Mouse (Mus musculus) lung, postnatal 14 days (tissue): ENCODE measurements around the gene Tnn.

Source experiments
- DNase-seq: peaks from one replicate; pipeline ENCODE4 v3.0.0; 2021

The Tnn gene

GRCm38 (mm10) chr1:160080800-160081436 lies 72.5 kb downstream of the Tnn start:
- peak; percentile 92 for DNase-seq

DNA sequence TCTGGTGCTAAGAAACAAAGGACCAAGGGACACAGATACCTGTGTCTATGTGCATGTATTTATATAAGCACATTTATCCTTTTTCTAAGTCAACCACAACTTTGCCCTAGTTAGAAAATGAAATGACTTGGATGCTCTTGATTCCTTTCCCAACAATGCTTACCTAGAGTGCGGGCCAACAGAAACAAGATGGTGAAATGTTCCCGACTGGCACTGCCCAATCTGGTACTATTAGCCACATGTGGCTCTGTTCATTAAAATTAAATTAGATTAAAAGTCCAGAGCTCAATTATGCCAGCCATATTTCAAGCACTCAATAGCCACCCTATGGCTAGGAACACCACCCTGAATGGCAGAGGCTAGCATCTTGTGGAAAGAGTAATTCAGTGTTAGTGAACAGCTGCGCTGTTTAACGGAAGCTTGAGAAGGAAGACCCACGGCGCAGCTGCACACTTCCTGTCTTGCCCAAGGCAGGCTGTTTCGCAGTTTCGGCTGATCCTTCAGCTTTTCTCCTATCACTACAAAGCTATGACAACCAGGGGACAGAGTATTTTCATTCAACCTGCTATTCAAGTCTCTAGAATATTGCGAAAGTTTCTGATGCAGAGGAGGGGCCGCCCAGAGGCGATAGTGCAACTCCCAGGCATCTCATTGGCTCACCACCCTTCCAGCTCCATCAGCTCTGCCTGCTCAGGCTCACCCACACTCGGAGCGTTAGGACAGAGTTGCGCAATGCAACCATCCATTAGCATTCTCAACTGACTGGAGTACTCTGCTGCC lies 74.3 kb downstream of the Tnn start:
- DNase-seq, result peak; percentile 79

DNA sequence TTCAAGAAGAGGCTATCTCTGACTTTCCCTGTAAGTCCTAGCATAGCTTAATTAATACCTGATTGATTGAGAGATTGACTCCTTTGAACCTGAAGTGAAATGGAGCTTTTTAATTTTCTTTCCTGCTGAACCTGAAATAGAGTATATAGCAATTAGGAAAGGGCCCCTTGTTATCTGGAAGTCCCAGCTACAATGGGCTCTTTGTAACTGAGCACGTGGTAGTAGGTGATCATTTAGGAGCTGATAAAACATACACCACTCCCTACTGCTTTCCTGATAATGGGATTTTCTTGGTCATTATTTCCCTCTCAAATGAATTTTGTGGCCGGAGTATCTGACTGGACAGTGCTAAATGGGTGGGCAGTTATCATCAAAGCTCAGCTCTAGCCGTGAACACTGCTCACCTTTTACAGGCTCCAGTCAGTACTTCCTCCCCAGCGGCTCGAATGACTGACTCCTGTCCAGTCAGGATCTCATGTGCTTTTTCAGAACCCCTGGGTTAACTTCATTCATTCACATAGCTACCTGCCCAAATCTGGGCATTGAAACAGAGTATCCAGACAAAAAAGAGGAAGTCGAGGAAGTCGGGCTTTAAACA lies 88.7 kb downstream of the Tnn start:
- no peak for DNase-seq

DNA sequence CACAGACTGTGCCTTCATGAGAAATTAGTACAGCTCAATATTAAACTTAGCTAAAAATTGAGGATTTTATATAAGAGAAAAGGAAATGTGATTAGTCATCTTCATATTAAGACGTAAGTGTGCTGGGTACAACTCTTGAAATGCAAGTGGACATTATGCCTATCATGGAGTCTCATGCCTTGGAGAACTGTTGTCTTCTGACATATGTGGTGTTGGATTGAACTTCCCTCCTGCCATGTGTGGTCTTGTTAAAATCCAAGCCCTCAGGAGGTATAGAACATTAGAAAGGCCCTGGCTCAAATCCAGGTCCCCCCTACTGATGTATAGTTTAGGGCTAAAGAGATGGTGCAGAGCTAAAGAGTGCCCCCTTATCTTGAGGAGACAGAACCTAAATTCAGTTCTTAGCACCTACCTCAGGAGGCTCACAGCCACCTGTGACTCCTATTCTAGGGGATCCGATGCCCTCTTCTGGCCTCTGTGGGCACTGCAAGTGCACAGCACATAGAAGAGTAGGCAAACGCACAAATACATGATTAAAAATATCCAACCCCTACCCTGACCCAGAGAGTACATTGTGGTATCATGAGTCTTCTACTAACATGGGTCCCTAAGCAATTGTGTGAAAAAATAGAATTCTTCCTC lies 91.5 kb downstream of the Tnn start:
- DNase-seq, result peak; percentile 68

- no peak for DNase-seq
These were observed 92.1 kb downstream of the Tnn start for GRCm38 (mm10) chr1:160061321-160061720.

GRCm38 (mm10) chr1:160060542-160060941 lies 92.8 kb downstream of the Tnn start:
- DNase-seq, result peak; percentile 23

DNA sequence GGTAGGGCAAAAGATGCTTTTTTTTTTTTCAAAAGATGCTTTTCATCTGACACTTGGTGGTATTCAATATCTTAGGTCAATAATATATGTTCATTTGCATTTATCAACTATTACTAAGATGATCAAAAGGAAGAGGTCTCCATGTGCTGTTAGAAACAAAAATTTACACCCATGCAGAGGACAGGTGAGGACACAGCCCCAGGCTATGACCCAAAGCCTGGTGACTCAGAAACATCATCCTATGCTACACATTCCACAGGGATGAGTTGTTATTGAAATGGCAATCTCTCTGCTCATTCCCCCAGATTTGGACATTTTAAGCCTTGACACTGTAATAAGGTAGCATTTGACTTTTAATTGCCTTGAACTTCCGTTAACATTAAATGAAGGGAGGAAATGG lies 93.5 kb downstream of the Tnn start:
- no peak for DNase-seq

- DNase-seq, result peak; percentile 51
These were observed 95.7 kb downstream of the Tnn start for GRCm38 (mm10) chr1:160057657-160058056.

DNA sequence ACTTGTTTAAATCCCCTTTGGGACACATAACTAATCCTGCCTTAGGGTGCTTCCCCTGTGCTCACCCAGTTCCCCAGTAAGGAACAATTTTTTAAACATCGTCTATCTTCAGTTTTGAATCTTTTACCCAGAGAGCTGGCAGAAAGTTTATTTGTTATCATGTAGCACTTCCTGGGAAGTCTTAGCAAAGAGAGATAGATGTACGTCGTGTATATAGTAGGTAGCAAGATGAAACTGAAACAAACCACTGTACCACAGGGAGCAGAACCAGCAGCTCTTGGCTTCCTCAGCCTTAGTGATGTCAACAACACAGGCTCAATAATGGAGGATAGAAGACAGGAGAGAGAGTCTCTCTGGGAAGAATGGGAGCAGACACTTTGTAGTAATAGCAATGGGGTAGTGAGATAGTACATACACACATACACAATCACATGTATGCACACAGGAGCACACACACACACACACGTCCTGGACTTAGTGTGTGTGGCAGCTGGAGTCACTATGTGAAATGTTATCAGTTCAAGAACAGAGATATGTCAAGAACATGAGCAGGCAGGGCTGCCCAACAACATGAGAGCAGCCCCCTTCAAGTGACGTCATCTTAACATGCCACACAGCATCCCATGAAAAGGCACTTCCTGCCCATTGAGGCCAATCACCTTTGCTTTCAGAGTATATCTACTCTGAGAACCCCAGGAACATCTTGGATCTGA lies 98.9 kb downstream of the Tnn start:
- no peak for DNase-seq

GRCm38 (mm10) chr1:160053510-160054305 lies 99.7 kb downstream of the Tnn start:
- peak; percentile 29 for DNase-seq

GRCm38 (mm10) chr1:160052556-160053315 lies 100.6 kb downstream of the Tnn start:
- DNase-seq, result no peak

GRCm38 (mm10) chr1:160050898-160051297 lies 102.5 kb downstream of the Tnn start:
- DNase-seq, result no peak

- DNase-seq, result no peak
These were observed 104.1 kb downstream of the Tnn start for GRCm38 (mm10) chr1:160049131-160049880.

GRCm38 (mm10) chr1:160047481-160047931 lies 105.9 kb downstream of the Tnn start:
- no peak for DNase-seq

DNA sequence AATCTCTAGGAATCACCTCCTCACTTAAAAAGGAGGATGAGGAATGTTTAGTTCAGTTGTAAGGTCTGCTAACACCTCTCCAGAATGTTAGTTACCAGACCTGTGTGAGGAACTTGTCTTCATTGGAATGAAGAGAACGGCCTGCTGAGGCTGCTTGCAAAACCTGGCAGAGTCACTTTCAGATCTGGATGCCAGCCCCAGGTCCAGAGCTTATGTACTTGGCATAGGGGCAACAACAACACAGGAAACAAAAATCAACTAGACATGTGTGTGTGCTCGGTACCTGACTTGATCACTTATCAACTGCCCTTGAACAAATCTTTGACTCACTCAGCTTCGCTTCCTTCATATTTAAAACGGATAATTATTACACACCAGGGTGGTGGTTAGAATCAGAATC lies 106.6 kb downstream of the Tnn start:
- DNase-seq, result no peak

GRCm38 (mm10) chr1:160045971-160046370 lies 107.4 kb downstream of the Tnn start:
- DNase-seq, result no peak

DNA sequence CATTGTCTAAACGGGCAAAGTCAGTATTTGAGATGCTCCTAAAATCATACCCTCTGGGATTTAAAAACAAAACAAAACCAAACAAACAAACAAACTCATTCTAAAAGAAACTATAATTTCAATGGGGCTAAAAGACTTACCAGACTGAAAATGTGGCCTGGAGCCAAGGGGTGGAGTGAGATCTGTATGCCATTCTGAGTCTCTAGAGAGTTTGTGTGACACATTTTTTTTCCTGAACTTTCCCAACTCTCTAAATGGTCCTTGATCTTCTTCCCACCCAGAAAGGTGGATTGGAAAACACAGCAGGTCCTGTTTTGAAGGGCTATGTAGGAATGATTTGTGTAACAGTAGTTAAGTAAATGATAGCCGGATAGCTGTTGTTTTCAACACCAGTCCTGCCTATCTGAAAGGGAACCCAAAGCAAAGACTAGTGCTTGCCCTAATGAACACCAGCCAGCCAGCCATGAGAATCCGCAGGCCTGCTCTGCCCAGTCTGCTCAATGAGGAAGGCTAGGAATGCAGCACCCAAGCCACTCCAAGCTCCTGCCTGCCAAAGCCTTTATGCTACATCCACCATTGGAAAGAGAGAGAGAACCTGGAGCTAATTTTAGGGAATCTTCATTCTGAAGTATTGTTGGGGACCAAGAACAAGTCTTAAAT lies 108.2 kb downstream of the Tnn start:
- DNase-seq, result peak; percentile 63

DNA sequence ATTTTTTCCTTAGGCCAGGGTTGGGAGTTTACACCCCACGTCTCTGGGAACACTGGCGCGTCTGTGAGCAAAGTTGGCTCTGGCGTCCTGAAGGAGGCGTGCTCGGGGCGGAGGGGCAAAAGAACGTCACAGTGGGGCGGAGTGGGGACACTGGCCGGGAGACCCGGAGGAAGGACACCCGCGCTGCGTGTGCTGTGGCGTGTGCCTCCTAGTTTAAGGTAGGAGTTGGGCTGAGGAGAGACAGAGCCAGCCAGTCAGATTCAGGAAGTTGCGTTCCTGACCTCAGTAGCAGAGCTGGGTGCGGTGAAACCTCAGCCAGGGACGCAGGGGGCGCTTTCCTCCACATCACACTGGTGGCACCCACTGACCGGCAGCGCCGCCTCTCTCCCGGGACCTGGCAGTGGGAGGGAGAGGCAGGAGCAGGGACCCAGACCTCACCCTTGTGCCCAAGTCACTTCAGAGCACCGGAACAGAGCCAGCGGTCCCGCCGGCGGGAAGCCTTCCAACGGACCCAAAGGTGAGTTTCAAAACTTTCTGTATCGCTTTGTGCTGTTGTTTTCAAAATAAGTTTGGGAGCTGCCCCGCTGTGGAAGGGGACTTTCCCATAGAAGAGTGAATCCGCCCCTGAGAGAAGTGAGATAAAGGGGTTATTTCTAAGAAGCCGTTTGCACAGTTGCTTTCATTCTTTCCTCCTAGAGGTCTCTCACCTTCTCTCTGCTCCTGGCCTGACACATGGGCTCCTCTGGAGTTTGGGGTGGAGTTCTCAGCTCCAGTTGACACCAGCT lies 109.0 kb downstream of the Tnn start, which contains the start of gene 4930523C07Rik:
4930523C07Rik (plus strand) TSS at position 146 of the 785 bp plus-strand sequence.
- DNase-seq, result peak; percentile 87
